Mouse (Mus musculus): ENCODE measurements at regions not wholly inside any gene's neighbourhood (a gene's known extent, or its start where the extent isn't known, plus 50 kb on each side); places are given as distances from the start of the nearest gene placed in this dataset.

DNA sequence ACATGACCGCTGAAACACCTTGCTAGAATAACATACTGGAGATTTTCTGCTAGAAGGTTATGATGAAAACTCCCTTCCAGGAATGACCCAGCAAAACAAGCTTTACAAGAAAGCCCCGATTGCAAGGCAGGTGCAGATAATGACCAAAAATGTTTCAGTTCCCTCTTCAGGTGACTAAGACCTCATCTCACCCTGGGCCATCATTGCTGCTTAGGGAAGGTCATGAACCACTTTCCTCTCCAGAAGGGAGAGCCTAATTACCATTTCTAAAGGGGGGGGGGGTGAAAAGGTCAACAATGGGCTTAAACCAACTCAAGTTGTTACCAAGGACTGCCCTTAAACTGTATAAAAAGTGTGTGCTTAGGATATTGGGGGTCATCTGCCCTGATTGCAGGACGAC, 59.8 kb upstream of the Speer4c start:
- DNase-seq, result no peak

DNA sequence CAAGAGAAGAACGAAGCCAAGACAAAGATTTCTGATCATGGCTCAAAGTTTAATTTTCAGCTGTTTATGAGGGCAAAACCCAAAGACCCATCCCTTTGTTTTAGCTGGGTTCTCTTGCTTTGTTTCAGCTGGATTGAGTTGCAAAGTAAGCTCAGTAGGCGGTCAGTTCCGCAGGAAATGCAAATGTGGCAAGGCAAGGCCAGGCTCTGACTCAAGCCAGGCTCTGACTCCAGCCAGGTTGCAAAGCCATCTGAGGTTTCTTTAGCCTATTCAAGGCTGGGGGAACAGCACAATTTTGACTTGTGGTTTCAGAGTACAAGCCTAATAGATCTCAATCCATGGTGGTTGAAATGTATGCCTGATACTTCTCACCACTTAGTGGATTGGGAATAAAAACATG, 60.5 kb upstream of the Speer4c start:
- no peak for DNase-seq

DNA sequence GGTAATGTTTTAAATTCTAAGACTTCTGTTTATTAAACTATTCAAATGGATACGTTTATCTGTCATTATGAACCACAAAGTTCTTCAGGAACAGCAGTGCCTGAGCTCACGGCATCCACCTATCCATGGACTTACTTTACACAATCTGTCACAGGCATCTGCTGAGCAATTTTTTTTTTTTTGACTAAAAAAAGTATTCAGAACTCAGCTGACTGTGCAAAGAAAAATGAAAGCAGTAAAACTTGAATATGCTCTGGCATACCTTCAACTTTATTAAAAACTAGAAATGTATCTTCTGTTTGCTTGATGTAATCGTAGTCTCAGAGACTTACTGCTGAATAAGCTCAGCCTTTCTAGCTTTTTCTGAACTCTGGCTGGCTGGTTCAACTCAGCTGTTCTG, 62.0 kb upstream of the Speer4c start:
- no peak for DNase-seq

DNA sequence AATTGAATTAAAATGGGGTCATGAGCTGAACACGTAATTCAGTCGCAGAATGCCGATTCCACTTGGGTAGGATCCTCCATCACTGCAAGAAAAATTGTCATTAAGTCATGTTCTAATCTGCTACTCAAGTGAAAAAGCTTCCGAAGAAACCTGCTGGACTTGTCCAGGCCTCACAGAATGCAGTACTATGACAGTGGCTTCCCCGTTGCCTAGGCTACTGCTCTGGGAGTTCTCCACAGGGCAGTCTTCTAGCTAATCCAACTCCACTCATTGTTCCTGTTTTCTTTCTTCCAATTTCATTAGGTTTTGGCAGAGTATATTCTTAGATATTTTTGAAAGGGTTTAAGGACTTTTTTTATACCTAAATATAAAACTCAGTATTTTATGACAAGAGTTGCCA, 89.5 kb upstream of the Speer4c start:
- peak; percentile 11 for DNase-seq

DNA sequence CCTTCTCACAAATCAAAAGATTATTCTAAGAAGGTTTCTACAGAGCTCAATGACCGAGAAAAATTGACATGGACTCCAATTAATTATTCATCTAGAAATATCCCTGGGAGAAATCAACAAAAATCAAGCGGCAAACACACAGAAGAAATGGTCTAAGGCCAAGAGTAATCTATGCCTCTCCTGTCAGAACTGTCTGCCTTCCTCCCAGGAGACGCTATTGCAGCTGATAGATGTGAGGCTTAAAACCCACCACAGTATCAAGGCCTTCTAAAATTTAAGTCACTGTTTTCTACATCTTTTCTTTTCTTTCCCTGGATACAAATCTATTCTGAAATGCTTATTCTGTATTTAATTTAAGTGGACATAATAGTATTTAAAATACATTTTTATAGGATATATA, 102.8 kb upstream of the Speer4c start:
- no peak for DNase-seq

DNA sequence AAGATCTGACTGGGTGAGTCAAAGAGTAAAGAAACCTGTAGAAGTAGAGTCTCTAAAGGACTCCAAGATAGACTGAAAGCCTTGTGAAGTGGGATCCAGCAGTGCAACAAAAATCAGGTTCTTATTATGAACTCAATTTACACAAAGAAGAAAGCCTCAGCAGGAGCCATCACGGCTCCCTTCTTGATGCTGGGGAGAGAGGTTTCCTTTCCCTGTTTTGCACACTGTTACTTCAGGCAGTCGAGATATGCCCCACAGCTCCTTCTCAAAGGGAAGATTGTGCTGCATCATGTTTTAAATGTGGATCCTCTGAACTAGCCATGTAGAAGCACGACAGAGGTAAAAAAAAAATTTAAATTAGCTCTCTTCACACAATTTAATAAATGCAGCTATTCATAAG, 103.3 kb upstream of the Speer4c start:
- DNase-seq, result no peak

DNA sequence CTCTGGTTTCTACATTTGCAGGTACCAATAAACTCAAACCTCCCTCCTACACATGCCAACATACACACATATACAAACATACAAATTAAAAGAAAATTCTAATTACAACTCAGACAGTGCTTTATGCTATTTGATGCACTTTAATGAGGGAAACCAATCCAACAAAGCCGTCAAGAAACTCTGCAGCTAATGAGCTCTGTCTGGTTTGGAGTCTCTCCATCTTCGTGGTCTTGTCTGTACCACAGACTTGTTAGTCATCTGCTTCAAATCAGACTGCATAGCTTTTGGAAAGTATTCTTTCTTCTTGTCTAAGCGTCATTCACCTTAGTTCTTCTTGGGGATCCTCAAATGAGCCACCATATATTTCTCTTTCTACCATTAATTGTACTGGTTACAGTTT, 108.9 kb upstream of the Speer4c start:
- DNase-seq, result no peak

DNA sequence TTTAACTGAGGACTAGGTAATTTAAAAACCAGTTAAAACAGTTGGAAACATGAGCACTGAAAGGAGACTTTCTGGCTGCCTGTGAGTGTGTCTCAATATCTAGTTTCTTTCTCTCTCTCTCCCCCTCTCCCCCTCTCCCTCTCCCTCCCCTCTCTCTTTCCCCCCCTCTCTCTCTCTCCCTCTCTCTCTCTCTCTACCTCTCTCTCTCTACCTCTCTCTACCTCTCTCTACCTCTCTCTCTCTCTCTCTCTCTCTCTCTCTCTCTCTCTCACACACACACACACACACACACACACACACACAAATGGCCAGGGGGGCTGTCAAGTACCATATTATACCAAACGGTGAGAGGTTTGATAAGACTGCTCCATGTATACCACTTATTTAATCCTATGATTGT, 103.0 kb upstream of the Cacna2d1 start:
- no peak for DNase-seq

DNA sequence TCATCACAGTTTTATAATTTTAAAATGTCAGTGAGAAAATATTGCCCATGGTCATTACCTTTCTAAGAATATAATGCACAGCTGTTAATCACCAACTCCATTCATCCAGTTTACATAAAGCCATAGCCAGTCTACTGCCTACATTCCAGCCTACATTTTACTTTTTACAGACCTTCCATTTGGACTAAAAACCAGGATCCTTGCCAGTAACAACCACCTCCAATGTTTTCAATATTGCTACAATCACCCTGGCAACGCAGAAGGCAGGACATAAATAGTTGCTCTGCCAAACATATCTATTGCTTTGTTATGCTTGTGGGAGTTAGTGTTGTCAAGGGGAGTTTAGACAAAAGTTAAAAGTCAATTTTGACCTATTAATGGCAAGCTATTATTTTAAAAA, 102.2 kb upstream of the Cacna2d1 start:
- DNase-seq, result no peak

DNA sequence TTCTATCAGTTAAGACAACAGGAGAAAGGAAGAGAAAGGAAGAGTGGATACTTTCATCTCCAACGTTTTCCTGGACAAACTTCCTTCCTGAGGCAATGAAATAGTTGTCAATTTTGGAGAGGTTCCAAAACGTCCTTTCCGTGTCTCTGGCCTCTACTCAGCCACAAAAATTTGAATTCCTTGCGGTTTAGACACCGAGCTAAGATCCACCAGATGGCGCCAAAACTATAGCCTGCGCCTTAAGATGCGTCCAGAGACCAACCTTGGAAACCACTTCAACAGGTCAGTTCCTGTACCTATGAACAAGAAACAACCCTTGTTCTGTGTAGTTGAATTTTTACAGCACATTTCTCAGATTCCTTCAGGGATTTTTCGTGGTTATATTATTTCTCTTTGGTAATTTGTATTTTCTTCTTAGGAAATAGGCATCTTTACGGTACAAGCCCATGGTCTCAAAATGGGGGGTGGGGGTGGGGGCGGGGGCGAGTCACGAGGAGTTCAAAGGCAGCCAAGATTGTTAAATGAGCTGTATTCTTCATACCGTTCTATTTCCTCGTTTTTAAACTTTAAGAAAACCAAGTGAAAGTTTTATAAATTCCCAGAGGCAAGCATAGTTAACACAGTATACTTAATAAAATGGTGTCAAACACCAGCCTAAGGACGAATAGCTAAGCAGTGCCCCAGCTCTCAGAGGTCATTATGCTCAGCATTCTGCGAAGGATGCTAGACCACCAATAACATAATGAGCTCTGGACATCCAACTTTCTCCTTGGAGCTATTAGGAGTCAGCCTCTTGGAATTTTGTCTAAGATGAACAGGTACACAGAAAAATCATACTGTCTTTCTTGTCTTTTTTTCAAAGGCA, 96.2 kb upstream of the Cacna2d1 start:
- peak; percentile 89 for DNase-seq

DNA sequence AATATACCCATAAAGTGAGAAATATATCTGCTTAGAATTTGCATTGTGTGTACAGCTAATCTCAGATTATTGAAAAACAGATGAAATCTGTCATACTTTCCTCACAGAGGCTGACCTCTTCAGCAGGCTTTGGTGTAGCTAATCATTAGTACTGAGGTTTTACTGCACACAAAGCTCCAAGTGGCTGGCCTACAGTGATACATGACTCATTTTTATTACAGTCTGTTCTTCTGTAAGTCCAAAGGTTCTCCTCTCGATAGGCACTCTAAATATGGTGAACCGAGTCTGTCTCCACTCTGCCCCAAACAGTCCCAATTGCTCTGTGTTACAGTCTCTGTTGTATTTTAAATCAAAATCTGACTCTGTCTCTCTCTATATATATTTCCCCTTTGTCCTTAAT, 87.7 kb upstream of the Cacna2d1 start:
- no peak for DNase-seq

DNA sequence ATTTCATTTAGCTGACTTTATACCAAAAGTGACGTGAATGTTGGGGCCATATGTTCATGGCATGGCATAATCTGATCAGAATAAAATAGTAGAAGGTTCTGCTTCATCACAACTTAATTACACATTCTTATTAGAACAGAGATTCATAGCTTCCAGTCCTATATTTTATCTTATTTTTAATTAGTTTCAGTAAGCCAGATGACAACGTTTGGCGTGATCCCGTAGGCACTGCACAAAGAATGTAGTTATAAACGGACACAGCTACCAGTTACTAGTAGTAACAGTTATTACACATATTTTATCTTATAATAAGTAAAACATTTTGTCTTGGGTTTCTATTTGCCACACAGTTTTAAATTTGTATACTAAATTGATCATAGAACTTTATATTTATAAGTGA, 85.0 kb upstream of the Cacna2d1 start:
- DNase-seq, result no peak

DNA sequence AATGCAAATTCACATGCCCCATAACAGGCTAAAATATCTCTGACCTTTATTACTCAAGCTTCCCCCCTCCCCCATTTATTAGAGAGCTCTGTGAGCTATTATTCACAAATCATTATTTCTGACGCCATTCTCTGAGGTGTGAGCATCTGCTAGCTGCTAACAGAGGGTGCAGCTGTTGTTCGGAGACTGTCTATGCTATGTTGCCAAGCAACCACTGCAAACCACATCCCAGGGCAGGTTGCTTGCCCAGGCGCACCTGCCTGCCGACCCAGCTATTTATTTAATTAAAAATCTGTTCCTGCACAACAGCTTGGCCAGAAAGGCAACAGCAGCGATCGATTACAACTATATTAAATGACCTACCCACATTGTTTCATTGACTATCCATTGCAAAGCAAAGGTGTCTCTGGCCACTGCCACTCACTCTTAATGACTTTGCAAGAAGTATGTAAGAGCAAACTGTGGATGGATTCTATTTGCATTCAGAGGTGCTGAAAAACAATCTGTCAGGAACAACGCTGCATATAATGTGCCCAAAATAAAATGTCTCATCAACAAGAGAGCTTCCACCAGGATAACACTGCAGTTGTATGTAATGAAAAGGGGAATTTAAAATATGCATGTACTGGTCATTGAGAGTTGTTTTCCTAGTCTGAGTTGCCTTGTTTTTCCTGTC, 84.2 kb upstream of the Cacna2d1 start:
- DNase-seq, result peak; percentile 51

DNA sequence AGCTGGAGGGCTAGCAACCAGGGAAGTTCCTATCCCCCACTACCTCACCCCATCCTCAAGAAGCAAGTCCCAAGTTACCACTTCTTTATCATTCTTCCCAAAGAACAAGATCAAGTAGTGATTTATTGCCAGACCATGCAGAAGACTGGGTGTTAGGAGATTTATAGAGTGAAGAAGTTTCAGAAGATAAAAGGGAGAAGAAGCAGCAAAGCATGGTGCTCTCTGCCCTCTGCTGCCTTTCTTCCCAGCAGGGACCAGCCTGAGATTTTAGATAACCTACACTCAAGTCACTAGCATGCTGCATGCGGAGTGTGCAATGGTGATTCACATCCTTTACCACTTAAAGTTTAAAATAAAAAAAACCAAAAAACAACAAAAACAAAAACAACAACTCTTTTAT, 79.7 kb upstream of the Cacna2d1 start:
- DNase-seq, result no peak

DNA sequence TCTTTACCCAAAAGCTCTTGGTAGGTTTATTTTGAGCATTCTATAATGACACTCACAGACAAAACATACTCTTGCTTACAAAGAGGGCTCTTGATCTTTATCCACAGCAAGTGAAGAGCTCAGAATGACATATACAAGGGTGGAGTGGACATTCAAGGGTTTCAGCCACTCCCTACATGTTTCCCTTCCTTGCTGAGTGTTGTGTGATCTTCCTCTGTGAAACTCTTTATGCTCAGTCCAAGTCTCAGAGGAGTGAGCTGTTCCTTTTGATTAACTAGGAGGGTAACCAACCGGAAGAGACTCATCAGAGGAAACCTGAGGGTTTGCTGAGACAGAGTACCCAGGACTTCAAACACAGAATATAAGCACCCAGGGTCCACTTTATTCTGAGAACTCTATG, 77.5 kb upstream of the Cacna2d1 start:
- DNase-seq, result no peak

DNA sequence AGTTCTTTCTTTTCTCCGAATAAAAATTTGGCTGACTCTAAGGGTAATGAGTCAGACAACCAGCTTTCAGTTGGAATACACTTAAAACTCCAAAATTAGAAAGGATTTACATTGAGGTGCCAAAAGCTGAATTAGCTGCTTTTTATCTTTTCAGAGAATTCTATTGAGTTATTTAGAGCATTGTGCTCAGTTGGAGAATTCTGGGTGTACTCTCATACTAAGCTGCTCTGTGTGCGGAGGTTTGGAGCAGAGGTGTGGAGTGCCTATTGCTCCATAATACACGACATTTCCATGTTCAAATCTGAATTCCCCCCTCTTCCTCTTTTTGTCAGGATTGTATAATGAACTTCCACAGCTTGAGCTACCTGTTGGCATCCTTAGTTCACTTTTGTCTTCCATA, 60.4 kb upstream of the Cacna2d1 start:
- DNase-seq, result no peak

DNA sequence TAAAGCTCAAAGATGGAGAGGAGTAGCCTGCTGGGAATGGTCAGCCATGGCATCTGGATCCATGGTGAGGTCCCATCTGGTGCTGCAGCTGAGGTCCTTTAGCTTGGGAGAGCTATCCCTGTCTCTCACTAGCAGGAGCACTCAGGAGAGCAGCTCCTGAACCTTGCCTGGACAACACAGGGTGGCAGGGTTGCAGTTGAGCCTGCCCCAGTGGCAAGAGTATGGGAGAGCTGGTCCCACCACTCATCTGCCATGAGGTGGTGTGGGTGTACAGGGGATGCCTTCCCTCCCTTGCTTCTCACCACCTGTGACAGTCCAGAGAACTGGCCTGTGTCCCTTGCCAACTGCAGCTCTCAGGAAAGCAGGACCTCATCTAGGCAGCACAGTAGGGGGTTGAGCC, 51.5 kb upstream of the Cacna2d1 start:
- no peak for DNase-seq

Measured in embryo, embryonic 11 days (tissue).